Mouse (Mus musculus) adipocyte (in vitro differentiated cells): Measurements from ENCODE around the gene Tut7.
A peak's percentile ranks its signal among the peaks of the same experiment; 100 is the strongest.
"Not testable (repeated sequence)": the region's sequence is repeated elsewhere in the genome, so short reads cannot be mapped to it uniquely, and the experiment has no call there.

ENCODE experiments used
- DNase-seq: peaks from one replicate; pipeline ENCODE4 v3.0.0-alpha.2; 2016; ENCODE audit warnings: low spot score

The Tut7 gene

GRCm38 (mm10) chr13:59766786-59767515 lies 56.0 kb downstream of the Tut7 start:
- DNase-seq, result no peak

- no peak for DNase-seq
Measured at GRCm38 (mm10) chr13:59762791-59763190, 60.2 kb downstream of the Tut7 start.

- no peak for DNase-seq
Measured at GRCm38 (mm10) chr13:59756906-59757305, 66.0 kb downstream of the Tut7 start.

GRCm38 (mm10) chr13:59750310-59750709 lies 72.6 kb downstream of the Tut7 start:
- no peak for DNase-seq

- no peak for DNase-seq
Measured at GRCm38 (mm10) chr13:59746711-59747110, 76.2 kb downstream of the Tut7 start, which contains the start of gene 1700014D04Rik. TSS of gene 1700014D04Rik (minus strand) at chr13:59746752.

- DNase-seq, result peak; percentile 22
Measured at GRCm38 (mm10) chr13:59746164-59746563, 76.8 kb downstream of the Tut7 start.

- DNase-seq, result no peak
Measured at GRCm38 (mm10) chr13:59745462-59745861, 77.5 kb downstream of the Tut7 start.

GRCm38 (mm10) chr13:59741697-59742096 lies 81.2 kb downstream of the Tut7 start:
- DNase-seq, result no peak

GRCm38 (mm10) chr13:59741096-59741495 lies 81.9 kb downstream of the Tut7 start:
- DNase-seq, result no peak

GRCm38 (mm10) chr13:59739397-59739796 lies 83.5 kb downstream of the Tut7 start:
- DNase-seq, result no peak

- no peak for DNase-seq
Measured at GRCm38 (mm10) chr13:59738455-59738854, 84.5 kb downstream of the Tut7 start.

- peak; percentile 18 for DNase-seq
Measured at GRCm38 (mm10) chr13:59735190-59735589, 87.8 kb downstream of the Tut7 start.

- DNase-seq, result not testable (repeated sequence)
Measured at GRCm38 (mm10) chr13:59734347-59734746, 88.6 kb downstream of the Tut7 start.

- DNase-seq, result no peak
Measured at GRCm38 (mm10) chr13:59733936-59734335, 89.0 kb downstream of the Tut7 start.

- DNase-seq, result no peak
Measured at GRCm38 (mm10) chr13:59731652-59732051, 91.3 kb downstream of the Tut7 start, which contains the start of gene Spata31d1d. TSS of gene Spata31d1d (minus strand) at chr13:59731752.

GRCm38 (mm10) chr13:59728378-59729093 lies 94.4 kb downstream of the Tut7 start:
- DNase-seq, result peak; percentile 70

GRCm38 (mm10) chr13:59726139-59726867 lies 96.6 kb downstream of the Tut7 start:
- no peak for DNase-seq

GRCm38 (mm10) chr13:59722089-59722488 lies 100.9 kb downstream of the Tut7 start:
- DNase-seq, result not testable (repeated sequence)
